ENCODE assay signal across 17 mouse cellular contexts in the genomic region with DNA sequence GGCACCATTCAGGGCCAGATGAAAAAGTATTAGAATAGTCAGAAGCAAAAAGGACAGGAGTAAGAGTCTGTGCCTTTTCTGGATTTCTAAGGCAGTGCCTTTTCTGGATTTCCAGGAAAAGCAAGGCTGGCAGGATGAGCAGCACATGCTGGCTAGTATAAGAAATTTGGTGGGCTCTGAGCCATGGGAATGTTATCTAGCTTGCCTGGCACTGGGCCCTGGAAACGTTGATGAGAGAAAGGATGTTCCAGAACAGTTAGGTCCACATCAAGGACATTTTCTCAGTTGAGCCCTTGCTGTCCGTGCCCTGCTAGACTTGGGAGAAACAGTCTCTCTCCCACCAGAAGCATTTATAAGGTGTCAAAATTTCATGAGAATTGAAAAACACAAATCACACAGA.
DNase-seq lines count a peak whose midpoint lies in the region; ATAC-seq and TF ChIP-seq lines count a peak whose summit lies in the region.
"Had no signal": no experiment of that assay in that cellular context is flagged by ENCODE, and none has a peak within 500 bp of the region (broad histone marks: within the 10 kb centered on the region; RNA-seq: fewer than 3 reads in every experiment).

No protein-coding gene starts in this region.

- no peak for TF ChIP-seq EP300 in lung, postnatal 0 days (IDR thresholded peaks at IDR 0.05)

- intact Hi-C loops in heart, postnatal 36 days (cut with DNase I) = no loop called here
- intact Hi-C loops in left cerebral cortex, postnatal 14 days (cut with DNase I) = no loop called here

- ATAC-seq in lung, postnatal 0 days = no peak
- ATAC-seq in kidney, embryonic 16.5 days (ENCODE audit: low FRiP score, low TSS enrichment) = no peak
- ATAC-seq: activated CD4-positive, CD25-positive, alpha-beta regulatory T cell, adult 4 months; forebrain, embryonic 13.5 days; intestine, embryonic 16.5 days had no signal

- H3K4me1 ChIP-seq in lung, postnatal 0 days (ENCODE audit: insufficient read depth, low read depth, low read length) = no peaks in the 10 kb centered on the region
- no peaks in the 10 kb centered on the region for H3K4me1 ChIP-seq in kidney, embryonic 16.5 days (ENCODE audit: insufficient read depth, low read length)
- H3K4me1 ChIP-seq: forebrain, embryonic 13.5 days; midbrain, embryonic 10.5 days had no signal

- H3K9me3 ChIP-seq in lung, postnatal 0 days (ENCODE audit: low read length) = no peaks in the 10 kb centered on the region
- no peaks in the 10 kb centered on the region for H3K9me3 ChIP-seq in kidney, embryonic 16.5 days (ENCODE audit: low read length)
- H3K9me3 ChIP-seq: embryonic facial prominence, embryonic 13.5 days; forebrain, embryonic 13.5 days; G1E; limb, embryonic 10.5 days; midbrain, embryonic 10.5 days had no signal

- no peaks in the 10 kb centered on the region for H3K36me3 ChIP-seq in lung, postnatal 0 days (ENCODE audit: insufficient read depth, low read length)
- no peaks in the 10 kb centered on the region for H3K36me3 ChIP-seq in kidney, embryonic 16.5 days (ENCODE audit: insufficient read depth, low read length)
- H3K36me3 ChIP-seq: embryonic facial prominence, embryonic 13.5 days; G1E; limb, embryonic 10.5 days; midbrain, embryonic 10.5 days had no signal

- no peak overlapping the region for H3K9ac ChIP-seq in lung, postnatal 0 days (replicated peaks; ENCODE audit: low read depth)
- H3K9ac ChIP-seq in kidney, embryonic 16.5 days (replicated peaks; ENCODE audit: low read length) = no peak overlapping the region
- H3K9ac ChIP-seq: embryonic facial prominence, embryonic 13.5 days; forebrain, embryonic 13.5 days had no signal

- no peak overlapping the region for H3K4me2 ChIP-seq in lung, postnatal 0 days (replicated peaks; ENCODE audit: low read depth, low read length)
- no peak overlapping the region for H3K4me2 ChIP-seq in kidney, embryonic 16.5 days (replicated peaks; ENCODE audit: low read depth, low read length)
- H3K4me2 ChIP-seq: embryonic facial prominence, embryonic 13.5 days; forebrain, embryonic 13.5 days had no signal

- 44% methylated on average over 2 of the region's 2 CpGs for WGBS in lung, postnatal 0 days
- 77% methylated on average over 2 of the region's 2 CpGs for WGBS in kidney, embryonic 16.5 days

- no peak for TF ChIP-seq CTCF in lung, postnatal 0 days (IDR thresholded peaks at IDR 0.05)

- no peak overlapping the region for H3K27ac ChIP-seq in lung, postnatal 0 days (ENCODE audit: low read length)
- no peak overlapping the region for H3K27ac ChIP-seq in kidney, embryonic 16.5 days (ENCODE audit: low read length)
- H3K27ac ChIP-seq: embryonic facial prominence, embryonic 13.5 days; forebrain, embryonic 13.5 days; limb, embryonic 10.5 days; midbrain, embryonic 10.5 days had no signal

- peak; percentile 3 for DNase-seq in cerebellum, adult 8-10 months
- no peak for DNase-seq in cerebellum, postnatal 4 days (ENCODE audit: low spot score in 2 of 2)
- peak; percentile 44 for DNase-seq in lung, postnatal 36 days
- no peak for DNase-seq in lung, postnatal 0 days (ENCODE audit: low spot score)
- peak; percentile 49 to 54 for DNase-seq in cerebellum, postnatal 14 days
- DNase-seq in heart, postnatal 36 days = peak; percentile 72 to 74
- DNase-seq in left cerebral cortex, postnatal 14 days (ENCODE audit: low spot score in 2 of 2) = no peak
- DNase-seq: B cell, adult 2 months; retina, postnatal 1 day had no signal

- H3K4me3 ChIP-seq in lung, postnatal 0 days (ENCODE audit: low read depth, low read length) = no peak overlapping the region
- no peak overlapping the region for H3K4me3 ChIP-seq in kidney, embryonic 16.5 days (ENCODE audit: low read length)
- H3K4me3 ChIP-seq: embryonic facial prominence, embryonic 13.5 days; forebrain, embryonic 13.5 days; limb, embryonic 10.5 days; midbrain, embryonic 10.5 days had no signal

- no peaks in the 10 kb centered on the region for H3K27me3 ChIP-seq in lung, postnatal 0 days (replicated peaks; ENCODE audit: insufficient read depth, low read length)
- no peaks in the 10 kb centered on the region for H3K27me3 ChIP-seq in kidney, embryonic 16.5 days (ENCODE audit: insufficient read depth, low read length)
- H3K27me3 ChIP-seq: embryonic facial prominence, embryonic 13.5 days; forebrain, embryonic 13.5 days had no signal

Comparison
In these comparisons a context has a peak if more than half of its experiments do, and no peak if none do; other contexts are left out.
1. DNase-seq: peak in cerebellum, adult 8-10 months (single experiment), lung, postnatal 36 days (single experiment), cerebellum, postnatal 14 days (2 of 2) and heart, postnatal 36 days (2 of 2); none in cerebellum, postnatal 4 days (0 of 2), lung, postnatal 0 days (single experiment) and left cerebral cortex, postnatal 14 days (0 of 2).